Mouse (Mus musculus) mature B cell (primary cell): ENCODE measurements around the gene Pbld1.

Experiments
- in situ Hi-C: fragments of 300-500 bp; cut with MboI; formaldehyde crosslinking; loops from 2 replicates; pipeline ENCODE4 v1.14.3; 2019

Gene Pbld1

GRCm38 (mm10) chr10:63059862-63060261 is at the start of gene Pbld1:
Gene Pbld1 (plus strand): TSS chr10:63060162.
- in situ Hi-C loops: no loop called here

GRCm38 (mm10) chr10:63010268-63010667 is 49.7 kb upstream of the Pbld1 start:
- in situ Hi-C loops: no loop called here

- in situ Hi-C loops: no loop called here
Observed at GRCm38 (mm10) chr10:63011556-63011955, 48.4 kb upstream of the Pbld1 start.

DNA sequence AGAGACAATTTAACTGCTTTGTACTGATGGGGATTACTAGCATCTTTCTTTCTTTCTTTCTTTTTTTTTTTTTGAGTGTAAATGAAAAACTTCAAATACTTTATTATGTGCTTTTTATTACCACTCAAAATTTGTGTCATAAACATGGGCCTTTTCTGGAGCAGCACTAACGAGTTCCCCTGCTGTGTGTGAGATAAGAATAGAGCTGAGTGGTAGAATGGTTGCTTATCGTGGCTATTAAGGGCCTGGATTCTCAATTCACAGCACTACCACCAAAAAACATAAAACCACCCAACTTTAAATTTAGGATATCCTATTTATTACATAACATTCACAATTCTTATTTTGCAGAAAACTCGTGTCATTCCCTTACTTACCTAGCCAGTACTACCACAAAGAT is 46.5 kb upstream of the Pbld1 start:
- in situ Hi-C loops: no loop called here

GRCm38 (mm10) chr10:63014168-63014567 is 45.8 kb upstream of the Pbld1 start:
- in situ Hi-C loops: no loop called here

DNA sequence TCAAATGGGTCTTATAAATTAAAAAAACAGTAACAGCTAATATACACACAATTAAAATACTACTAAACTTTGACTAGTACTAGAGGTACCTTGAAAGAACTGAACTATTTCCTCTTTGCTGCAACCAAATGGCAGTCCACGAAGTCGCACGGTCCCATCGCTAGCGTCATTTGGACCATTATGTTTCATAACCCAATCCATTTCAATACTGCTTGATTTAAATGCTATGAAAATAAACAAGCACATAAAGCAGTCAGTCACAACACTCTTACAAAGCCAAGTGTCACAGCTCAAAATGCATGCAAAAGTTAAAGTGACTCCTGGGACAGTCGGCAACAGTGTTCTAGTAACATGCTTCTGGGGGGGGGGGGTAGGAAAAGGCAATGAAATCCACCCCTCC is 40.7 kb upstream of the Pbld1 start:
- in situ Hi-C loops: no loop called here

DNA sequence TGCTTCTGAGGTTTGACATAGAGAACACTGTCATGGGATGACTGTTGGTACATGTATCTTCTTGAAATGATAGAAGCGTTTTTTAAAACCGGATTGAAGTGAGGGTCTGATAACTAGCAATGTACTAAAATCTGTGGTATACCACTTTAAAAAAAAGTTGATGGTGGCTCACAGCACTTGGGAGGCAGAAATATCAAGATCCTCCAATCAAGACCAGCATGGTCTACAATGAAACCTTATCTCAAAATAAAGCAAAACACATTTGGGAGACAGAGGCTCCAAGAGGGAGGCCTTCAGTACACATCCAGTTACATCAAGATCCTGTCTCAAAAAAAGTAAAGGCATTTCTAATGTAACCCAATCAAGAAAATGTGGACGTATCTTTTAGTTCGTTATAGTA is 38.3 kb upstream of the Pbld1 start:
- in situ Hi-C loops: no loop called here

DNA sequence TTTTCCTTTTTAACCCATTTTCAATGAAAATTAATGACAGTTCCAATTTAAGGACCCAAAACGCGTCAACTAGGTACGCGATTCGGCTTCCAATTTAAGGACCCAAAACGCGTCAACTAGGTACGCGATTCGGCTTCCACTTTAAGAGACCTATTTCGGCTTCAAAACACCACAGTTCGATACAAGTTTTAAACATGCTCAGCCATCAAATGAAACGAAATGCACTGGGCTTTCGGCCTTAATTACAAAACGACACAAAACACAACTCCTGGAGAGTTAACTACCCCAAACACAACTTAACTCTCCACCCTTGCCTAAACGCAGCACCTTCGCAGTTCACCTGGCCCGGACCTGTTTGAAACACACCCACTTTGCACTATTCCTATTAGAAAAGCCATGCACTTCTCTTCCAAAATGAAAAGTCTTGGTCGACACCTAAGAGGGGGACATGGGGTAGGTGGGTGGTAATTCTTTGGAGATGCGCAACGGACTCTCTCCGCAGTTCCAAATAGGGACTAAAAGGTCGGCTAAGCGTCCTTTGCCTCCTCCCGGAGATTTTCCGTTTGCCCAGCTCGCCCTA is 37.3 kb upstream of the Pbld1 start:
- in situ Hi-C loops: no loop called here

DNA sequence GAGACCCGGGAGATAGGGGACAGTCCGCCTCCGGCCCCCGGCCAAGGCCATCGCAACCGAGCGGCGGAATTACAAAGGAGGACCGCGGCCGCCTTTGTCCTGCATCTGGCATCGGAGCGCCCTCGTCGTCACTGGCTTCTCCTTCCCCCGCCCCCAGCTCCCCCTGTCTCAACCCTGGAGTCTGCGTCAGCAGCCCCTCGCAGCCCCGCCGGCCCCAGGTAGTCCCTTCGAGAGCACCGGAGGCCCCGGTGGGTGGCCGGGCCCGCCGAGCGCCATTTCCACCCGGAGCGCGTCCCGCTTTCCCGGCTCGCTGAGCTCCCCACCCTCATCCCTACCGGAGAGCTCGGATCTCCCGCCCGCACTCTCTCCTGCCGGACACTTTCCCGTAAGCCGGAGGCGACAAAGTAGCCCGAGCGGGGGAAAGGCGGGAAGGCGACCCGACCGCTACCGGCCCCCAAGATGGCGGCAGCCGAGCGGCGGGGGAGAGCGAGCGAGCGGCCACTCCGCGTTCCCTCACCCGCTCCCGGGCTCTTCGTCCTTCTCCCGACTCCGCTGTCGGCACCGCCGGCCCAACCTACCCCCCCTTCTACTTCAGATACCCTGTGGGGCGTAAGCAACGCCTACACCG is 36.7 kb upstream of the Pbld1 start:
- in situ Hi-C loops: no loop called here

GRCm38 (mm10) chr10:63023749-63024579 is 36.0 kb upstream of the Pbld1 start, which contains the start of the genes Hnrnph3 and Pbld2:
Gene Hnrnph3 (minus strand): TSS chr10:63024217.
Gene Pbld2 (plus strand): TSS chr10:63024315.
- in situ Hi-C loops: no loop called here

GRCm38 (mm10) chr10:63024580-63024910 is 35.4 kb upstream of the Pbld1 start:
- in situ Hi-C loops: no loop called here

DNA sequence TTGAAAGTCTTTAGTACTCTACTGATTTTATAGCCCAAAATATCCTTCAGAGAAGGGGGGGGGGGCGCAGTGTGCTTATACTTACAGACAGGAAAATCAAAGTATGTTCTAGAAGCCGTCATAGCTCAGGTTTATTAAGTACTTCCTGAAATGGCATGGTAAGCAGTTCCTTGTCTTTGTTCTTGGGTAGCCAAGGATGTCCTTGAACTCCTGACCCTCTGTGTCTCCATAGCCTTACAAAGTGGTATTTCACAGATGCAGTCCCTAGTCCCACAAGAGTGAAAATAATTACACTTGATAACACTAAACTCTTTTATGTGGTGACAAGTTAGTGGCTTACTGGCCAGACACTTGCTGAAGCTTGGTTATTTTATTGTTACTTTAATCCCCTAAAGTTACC is 34.9 kb upstream of the Pbld1 start:
- in situ Hi-C loops: no loop called here

DNA sequence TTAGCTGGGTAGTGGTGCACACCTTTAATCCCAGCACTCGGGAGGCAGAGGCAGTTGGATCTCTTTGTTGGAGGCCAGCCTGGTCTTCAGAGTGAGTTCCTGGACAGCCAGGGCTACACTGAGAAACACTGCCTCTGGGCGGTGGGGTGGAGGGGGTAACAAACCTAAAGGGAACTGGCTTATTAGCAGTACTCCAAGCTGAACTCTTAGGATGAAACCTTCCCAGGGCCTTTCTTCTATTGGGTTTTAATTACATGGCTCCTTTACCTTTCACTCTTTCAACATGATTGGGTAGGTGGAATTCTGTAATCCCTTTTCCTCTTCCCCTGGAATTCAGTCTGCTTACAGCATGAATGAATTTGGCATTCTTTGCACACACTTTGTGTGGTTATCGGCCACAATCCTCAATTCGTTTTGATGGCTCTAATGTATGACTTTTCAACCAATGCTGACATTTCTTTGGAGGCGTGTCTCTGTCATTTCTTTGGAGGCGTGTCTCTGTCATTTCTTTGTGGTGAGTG is 34.4 kb upstream of the Pbld1 start:
- in situ Hi-C loops: no loop called here

- in situ Hi-C loops: no loop called here
Observed at GRCm38 (mm10) chr10:63026156-63026794, 33.7 kb upstream of the Pbld1 start.

DNA sequence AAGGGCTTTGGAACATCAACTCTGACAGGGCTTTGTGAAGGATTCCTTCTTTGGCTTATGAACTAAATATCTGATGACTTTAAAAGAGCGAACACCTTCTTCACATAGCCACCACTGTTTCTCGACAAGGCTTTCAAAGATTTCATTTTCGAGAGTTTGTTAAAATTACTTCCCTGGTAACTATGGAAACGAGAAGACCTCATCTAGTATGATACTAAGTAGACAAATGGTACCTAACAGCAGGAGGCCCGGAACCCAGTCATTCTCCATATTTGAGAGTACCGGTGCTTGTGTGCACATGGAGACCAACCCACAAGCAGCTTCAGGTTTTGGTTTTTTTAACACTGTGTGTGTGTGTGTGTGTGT is 33.2 kb upstream of the Pbld1 start:
- in situ Hi-C loops: no loop called here

GRCm38 (mm10) chr10:63027376-63028161 is 32.4 kb upstream of the Pbld1 start:
- in situ Hi-C loops: no loop called here

DNA sequence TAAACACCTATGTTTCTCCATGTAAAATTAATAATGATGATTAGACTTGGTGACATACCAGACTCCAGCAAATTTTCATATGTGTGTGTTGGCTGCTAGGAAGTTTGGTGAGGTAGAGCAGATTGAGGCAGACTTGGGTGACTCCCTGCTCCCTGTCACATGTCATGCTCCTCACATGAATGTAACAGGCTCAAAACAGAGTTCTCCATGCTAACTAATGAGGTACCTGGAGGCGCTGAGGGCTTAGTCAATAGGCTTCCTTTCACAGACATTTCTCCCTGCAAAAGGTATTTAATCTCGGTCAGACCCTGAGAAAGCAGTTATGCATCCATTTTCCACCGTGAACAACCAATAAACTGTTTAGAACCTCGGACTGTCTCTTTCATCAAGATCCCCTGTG is 31.6 kb upstream of the Pbld1 start:
- in situ Hi-C loops: no loop called here

DNA sequence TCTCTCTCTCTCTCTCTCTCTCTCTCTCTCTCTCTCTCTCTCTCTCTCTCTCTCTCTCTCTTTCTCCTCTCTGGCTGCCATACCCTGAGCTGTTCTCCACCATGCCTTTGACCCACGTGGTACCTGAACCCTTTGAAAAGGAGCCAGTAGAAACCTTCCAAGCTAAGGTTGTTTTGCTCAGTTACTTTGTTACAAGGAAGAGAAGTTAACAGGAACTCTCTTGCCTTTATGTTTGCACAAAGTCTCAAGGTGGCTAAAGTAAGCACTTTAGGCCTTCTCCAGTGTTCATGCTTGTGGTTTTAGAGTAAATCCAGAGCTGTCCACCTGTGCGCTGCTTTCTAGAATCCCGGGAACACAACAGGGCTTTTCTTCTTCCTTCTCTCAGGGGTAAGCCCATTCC is 27.7 kb upstream of the Pbld1 start:
- in situ Hi-C loops: no loop called here

DNA sequence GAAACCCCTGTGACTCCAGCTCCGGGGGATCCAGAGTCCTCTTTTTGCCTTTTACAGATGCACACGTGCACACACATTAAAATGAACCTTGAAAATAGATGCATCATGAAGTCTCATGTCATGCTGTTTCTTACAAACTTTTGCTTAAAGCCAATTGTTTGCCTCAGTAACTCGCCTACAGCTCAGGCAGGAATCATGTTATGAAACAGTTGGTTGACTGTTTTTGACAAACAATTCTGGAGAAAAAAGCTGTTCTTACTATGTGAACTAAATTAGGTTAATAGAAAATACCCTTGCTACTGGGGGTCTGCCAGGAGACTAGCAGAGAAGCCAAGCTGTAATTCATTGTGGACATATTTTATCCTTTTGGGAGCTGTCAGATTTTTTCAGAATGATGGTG is 27.0 kb upstream of the Pbld1 start:
- in situ Hi-C loops: no loop called here

DNA sequence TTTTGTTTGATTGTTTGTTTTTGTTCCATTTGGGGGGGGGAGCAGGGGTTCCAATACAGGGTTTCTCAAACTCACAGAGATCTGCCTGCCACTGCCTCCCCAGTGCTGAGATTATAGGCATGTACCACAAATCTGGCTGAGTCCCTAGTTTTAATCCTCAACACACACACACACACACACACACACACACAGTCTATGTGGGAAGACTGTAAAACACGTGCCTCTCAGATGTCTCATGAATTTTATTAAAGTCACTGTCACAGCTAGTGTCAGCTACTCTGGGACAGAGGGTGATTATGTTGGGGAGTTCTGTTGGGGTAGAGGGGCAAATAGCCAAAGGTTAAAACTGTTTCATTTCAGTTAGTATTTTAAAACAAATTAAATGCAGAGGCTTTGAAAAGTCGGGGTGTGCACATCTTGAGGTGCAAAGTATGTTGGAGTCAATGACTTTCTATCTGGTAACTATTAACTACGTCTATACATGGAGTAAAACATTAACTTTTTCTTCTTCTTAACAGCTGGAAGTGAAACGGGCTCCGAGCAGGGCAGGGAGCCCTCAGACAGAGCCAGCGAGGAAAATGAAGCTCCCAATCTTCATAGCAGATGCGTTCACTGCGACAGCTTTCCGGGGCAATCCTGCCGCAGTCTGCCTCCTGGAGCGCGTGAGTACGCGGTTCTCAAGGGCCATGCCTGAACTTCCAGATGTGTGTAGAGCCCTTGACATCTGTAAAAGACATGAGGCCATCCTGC is 21.2 kb upstream of the Pbld1 start:
- in situ Hi-C loops: no loop called here
